Mouse (Mus musculus) C2C12 (cell line): Measurements from ENCODE around the gene Ilvbl.

ENCODE experiments used
- CTCF ChIP-seq: IDR thresholded peaks from one replicate; pipeline ENCODE4 v1.5.1; 2011; ENCODE audit not compliant: control insufficient read depth, insufficient read depth, insufficient read length
- MAX ChIP-seq: IDR thresholded peaks from one replicate; pipeline ENCODE4 v1.6.1; 2011; ENCODE audit warnings: mild to moderate bottlenecking, control low read depth

- TF ChIP-seq MAX = no peak
- TF ChIP-seq CTCF = no peak
These were observed 1.5 kb downstream of the Ilvbl start for GRCm38 (mm10) chr10:78575690-78576089.
